Mouse (Mus musculus) MEL (cell line): ENCODE measurements around the gene Ccl28. TPM values are rescaled to one million over a fixed set of nuclear protein-coding genes. Genes with fewer than 3 reads are reported as not detected.

Source experiments
- DNase-seq: peaks from one replicate; pipeline ENCODE4 v3.0.0; 2011; ENCODE audit warnings: low read depth, low spot score
- H3K27ac ChIP-seq: 2 replicates; pipeline ENCODE4 v1.5.1; 2012; ENCODE audit warnings: low read depth, mild to moderate bottlenecking, control low read depth, low read length, moderate library complexity; ENCODE audit not compliant: control insufficient read depth
- H3K27me3 ChIP-seq, 2 experiments: fragments of 150-350 bp in 1 of 2; sonication (generic) in 1 of 2; 2 replicates each; pipeline ENCODE4 v1.6.1; 2012; ENCODE audit warnings: low read length in 2 of 2, mild to moderate bottlenecking in 2 of 2, improper control_type of control experiment in 1 of 2, moderate library complexity in 1 of 2; ENCODE audit not compliant: insufficient read depth in 2 of 2, control insufficient read depth in 1 of 2
- H3K36me3 ChIP-seq, 2 experiments: 2 replicates each; pipeline ENCODE4 v1.6.1; 2012 to 2014; ENCODE audit warnings: low read length in 2 of 2, improper control_type of control experiment in 1 of 2, inconsistent platforms in 1 of 2, mild to moderate bottlenecking in 1 of 2; ENCODE audit not compliant: insufficient read depth in 2 of 2, control insufficient read depth in 1 of 2
- H3K4me1 ChIP-seq, 2 experiments: fragments of 150-350 bp in 1 of 2; sonication (generic) in 1 of 2; 2 replicates each; pipeline ENCODE4 v1.6.1; 2012; ENCODE audit warnings: low read length in 2 of 2, improper control_type of control experiment in 1 of 2, mild to moderate bottlenecking in 1 of 2; ENCODE audit not compliant: insufficient read depth in 2 of 2, control insufficient read depth in 1 of 2
- H3K4me3 ChIP-seq, 2 experiments: fragments of 150-350 bp in 1 of 2; sonication (generic) in 1 of 2; 2 replicates each; pipeline ENCODE4 v1.5.1; 2012; ENCODE audit warnings: low read depth in 2 of 2, low read length in 2 of 2, mild to moderate bottlenecking in 2 of 2, moderate library complexity in 2 of 2, control low read depth in 1 of 2, improper control_type of control experiment in 1 of 2; ENCODE audit not compliant: control insufficient read depth in 1 of 2, insufficient read depth in 1 of 2
- H3K79me2 ChIP-seq: 2 replicates; pipeline ENCODE4 v1.6.1; 2012; ENCODE audit warnings: mild to moderate bottlenecking, low read length, moderate library complexity; ENCODE audit not compliant: control insufficient read depth, poor library complexity, insufficient read depth
- H3K9ac ChIP-seq: 2 replicates; pipeline ENCODE4 v1.6.1; 2012; ENCODE audit warnings: low read depth, mild to moderate bottlenecking, control low read depth, low read length, moderate library complexity; ENCODE audit not compliant: control insufficient read depth, poor library complexity, severe bottlenecking
- H3K9me3 ChIP-seq: fragments of 150-350 bp; sonication (generic); replicated peaks from 2 replicates; pipeline ENCODE4 v1.6.1; 2012; ENCODE audit warnings: mild to moderate bottlenecking, low read length, improper control_type of control experiment, moderate library complexity; ENCODE audit not compliant: insufficient read depth
- BHLHE40 ChIP-seq: IDR thresholded peaks from 2 replicates; pipeline ENCODE4 v1.6.1; 2012; ENCODE audit warnings: low read depth, mild to moderate bottlenecking, inconsistent platforms, low read length, improper control_type of control experiment, borderline replicate concordance
- CHD2 ChIP-seq: IDR thresholded peaks from 2 replicates; pipeline ENCODE4 v1.6.1; 2011; ENCODE audit warnings: low read length, improper control_type of control experiment
- CTCF ChIP-seq, 3 experiments: IDR thresholded peaks in 2 of 3; conservative IDR thresholded peaks in 1 of 3; 2 replicates each; pipeline ENCODE4 v1.5.1; 2011 to 2012; ENCODE audit warnings: low read length in 3 of 3, low read depth in 2 of 3, mild to moderate bottlenecking in 2 of 3, improper control_type of control experiment in 1 of 3, inconsistent platforms in 1 of 3, mixed read lengths in 1 of 3, moderate library complexity in 1 of 3; ENCODE audit not compliant: control insufficient read depth in 1 of 3, insufficient read depth in 1 of 3, poor library complexity in 1 of 3, severe bottlenecking in 1 of 3
- EP300 ChIP-seq, 2 experiments: IDR thresholded peaks; 2 replicates each; pipeline ENCODE4 v1.6.1; 2011; ENCODE audit warnings: improper control_type of control experiment in 2 of 2, low read length in 2 of 2, low read depth in 1 of 2, mild to moderate bottlenecking in 1 of 2
- ETS1 ChIP-seq: IDR thresholded peaks from 2 replicates; pipeline ENCODE4 v1.6.1; 2012; ENCODE audit warnings: low read depth, mild to moderate bottlenecking, inconsistent platforms, low read length, improper control_type of control experiment, moderate library complexity
- GATA1 ChIP-seq: IDR thresholded peaks from 2 replicates; pipeline ENCODE4 v1.6.1; 2011; ENCODE audit warnings: low read depth, low read length, improper control_type of control experiment
- HCFC1 ChIP-seq: IDR thresholded peaks from 2 replicates; pipeline ENCODE4 v1.6.1; 2012; ENCODE audit warnings: low read depth, mild to moderate bottlenecking, inconsistent platforms, low read length, improper control_type of control experiment, moderate library complexity
- MAFK ChIP-seq: IDR thresholded peaks from 2 replicates; pipeline ENCODE4 v1.6.1; 2011; ENCODE audit warnings: low read depth, mild to moderate bottlenecking, low read length, improper control_type of control experiment, borderline replicate concordance
- MAX ChIP-seq: IDR thresholded peaks from 2 replicates; pipeline ENCODE4 v1.6.1; 2011; ENCODE audit warnings: low read length, improper control_type of control experiment
- MAZ ChIP-seq: IDR thresholded peaks from 2 replicates; pipeline ENCODE4 v1.6.1; 2012; ENCODE audit warnings: low read depth, mild to moderate bottlenecking, inconsistent platforms, low read length, improper control_type of control experiment
- MEF2A ChIP-seq: IDR thresholded peaks from 2 replicates; pipeline ENCODE4 v1.6.1; 2014; ENCODE audit warnings: low read depth, mild to moderate bottlenecking, inconsistent platforms, low read length, improper control_type of control experiment; ENCODE audit not compliant: poor library complexity, insufficient replicate concordance, severe bottlenecking; ENCODE audit errors: extremely low read depth
- MYB ChIP-seq: IDR thresholded peaks from 2 replicates; pipeline ENCODE4 v1.6.1; 2011; ENCODE audit warnings: mild to moderate bottlenecking, low read depth, low read length, improper control_type of control experiment
- MYC ChIP-seq: IDR thresholded peaks from 2 replicates; pipeline ENCODE4 v1.6.1; 2011; ENCODE audit warnings: low read depth, mild to moderate bottlenecking, low read length, improper control_type of control experiment, moderate library complexity
- RAD21 ChIP-seq: IDR thresholded peaks from 2 replicates; pipeline ENCODE4 v1.6.1; 2011; ENCODE audit warnings: mild to moderate bottlenecking, low read depth, low read length, improper control_type of control experiment
- SIN3A ChIP-seq: IDR thresholded peaks from 2 replicates; pipeline ENCODE4 v1.6.1; 2012; ENCODE audit warnings: low read length, improper control_type of control experiment, inconsistent platforms
- SMC3 ChIP-seq: IDR thresholded peaks from 2 replicates; pipeline ENCODE4 v1.6.1; 2011; ENCODE audit warnings: low read depth, low read length, improper control_type of control experiment
- TAL1 ChIP-seq: IDR thresholded peaks from 2 replicates; pipeline ENCODE4 v1.6.1; 2012; ENCODE audit warnings: mild to moderate bottlenecking, inconsistent platforms, low read length, moderate library complexity, mixed read lengths
- USF1 ChIP-seq: IDR thresholded peaks from 2 replicates; pipeline ENCODE4 v1.6.1; 2014; ENCODE audit warnings: low read depth, mild to moderate bottlenecking, inconsistent platforms, low read length, improper control_type of control experiment, moderate library complexity
- ZC3H11A ChIP-seq: IDR thresholded peaks from 2 replicates; pipeline ENCODE4 v1.6.1; 2012; ENCODE audit warnings: low read depth, mild to moderate bottlenecking, inconsistent platforms, low read length, improper control_type of control experiment
- ZNF384 ChIP-seq: IDR thresholded peaks from 2 replicates; pipeline ENCODE4 v1.6.1; 2012; ENCODE audit warnings: low read depth, mild to moderate bottlenecking, inconsistent platforms, low read length, improper control_type of control experiment
- polyA plus RNA-seq, 2 experiments: library from polyadenylated mRNA; stranded (reverse) in 1 of 2; unstranded in 1 of 2; fragments of >175 nt in 1 of 2; fragments of >200 nt in 1 of 2; gene quantifications; 2 replicates each; pipeline versions ENCODE4 v1.2.1 to v1.2.4; 2012; ENCODE audit warnings: low replicate concordance in 2 of 2, low read depth in 1 of 2; ENCODE audit not compliant: insufficient read length in 2 of 2, insufficient read depth in 1 of 2, missing spikeins in 1 of 2
- total RNA-seq: library from RNA; depleted of rRNA; stranded (reverse); fragments of 300-350 nt; gene quantifications from 2 replicates; pipeline ENCODE4 v1.2.3, GENCODE M21; 2012

Ccl28 gene
- total and polyA plus RNA-seq, 3 experiments, result not detected

GRCm38 (mm10) chr13:119649699-119650046 is 26.1 kb downstream of the Ccl28 start:
- H3K79me2 ChIP-seq, result no peaks in the 10 kb centered on the region

GRCm38 (mm10) chr13:119654734-119655133 is 31.1 kb downstream of the Ccl28 start:
- Histone ChIP-seq H3K27me3 (no peaks in the 10 kb centered on the region), H3K79me2 (no peaks in the 10 kb centered on the region), H3K9ac (no peak overlapping the region), H3K36me3 (no peaks in the 10 kb centered on the region), H3K9me3 (no peaks in the 10 kb centered on the region), H3K4me1 (no peaks in the 10 kb centered on the region), H3K27ac (no peak overlapping the region), H3K4me3 (no peak overlapping the region)
- TF ChIP-seq ZNF384, result no peak
- no peak for TF ChIP-seq TAL1
- no peak for TF ChIP-seq CTCF (IDR thresholded peaks at IDR 0.05 in 2 of 3, conservative IDR thresholded peaks at IDR 0.05 in 1 of 3; ENCODE audit: control insufficient read depth in 1 of 3, insufficient read depth in 1 of 3, low read depth in 2 of 3, low read length in 3 of 3, poor library complexity in 1 of 3, severe bottlenecking in 1 of 3)
- TF ChIP-seq MAX, result no peak
- TF ChIP-seq SMC3, result no peak
- no peak for TF ChIP-seq MAZ
- no peak for TF ChIP-seq MYC
- no peak for TF ChIP-seq EP300 (IDR thresholded peaks at IDR 0.05; ENCODE audit: low read depth in 1 of 2, low read length in 2 of 2)
- no peak for DNase-seq

More at GRCm38 (mm10) chr13:119649699-119650046, 26.1 kb downstream of the Ccl28 start:
- Histone ChIP-seq H3K4me3 (no peak overlapping the region), H3K9ac (no peak overlapping the region), H3K9me3 (no peaks in the 10 kb centered on the region), H3K27ac (no peak overlapping the region), H3K4me1 (no peaks in the 10 kb centered on the region), H3K36me3 (no peaks in the 10 kb centered on the region), H3K27me3 (no peaks in the 10 kb centered on the region)
- no peak for DNase-seq
- TF ChIP-seq ZC3H11A (no peak), MAFK (no peak), USF1 (no peak), EP300 (IDR thresholded peaks at IDR 0.05; ENCODE audit: low read depth in 1 of 2, low read length in 2 of 2) (no peak), HCFC1 (no peak), CTCF (IDR thresholded peaks at IDR 0.05 in 2 of 3, conservative IDR thresholded peaks at IDR 0.05 in 1 of 3; ENCODE audit: control insufficient read depth in 1 of 3, insufficient read depth in 1 of 3, low read depth in 2 of 3, low read length in 3 of 3, poor library complexity in 1 of 3, severe bottlenecking in 1 of 3) (no peak), SIN3A (no peak), GATA1 (no peak), ZNF384 (no peak), CHD2 (no peak), MAX (no peak), RAD21 (no peak), MYB (no peak), ETS1 (no peak), BHLHE40 (no peak), MAZ (no peak), MEF2A (no peak), SMC3 (no peak)
